Mouse (Mus musculus): Measurements from ENCODE around the gene Ankrd40. TPM values are rescaled to one million over a fixed set of nuclear protein-coding genes. Genes with fewer than 3 reads are reported as not detected.

The Ankrd40 gene
- total RNA-seq, 4 experiments from 2014 or later: 219 to 291 (median 246) TPM

Other genes with a start within 250 kb of the Ankrd40 start
- 100 to 1,000 TPM; 196 to 240 (median 221) TPM for gene Tob1, start 116.5 kb upstream of the Ankrd40 start, total RNA-seq (2022)
- gene Wfikkn2, start 82.0 kb upstream of the Ankrd40 start, total RNA-seq (2022): 10 to 100 TPM; 12.1 to 16.7 (median 13.5) TPM
- not detected for gene Gm21885, start 46.1 kb upstream of the Ankrd40 start, total RNA-seq (2022)
- 10 to 100 TPM; 21.7 to 37.7 (median 28.2) TPM for gene Luc7l3, start 6.0 kb upstream of the Ankrd40 start, total RNA-seq (2022)
- gene Abcc3, start 65.0 kb downstream of the Ankrd40 start, total RNA-seq (2022): under 1 TPM; 0.17 to 0.65 (median 0.36) TPM
- 1 to 10 TPM in 2 of 4 experiments, under 1 TPM in 2; 0.63 to 1.3 (median 0.86) TPM for gene Cacna1g, start 146.2 kb downstream of the Ankrd40 start, total RNA-seq (2022)
- gene Spata20, start 158.2 kb downstream of the Ankrd40 start, total RNA-seq (2022): not detected
- under 1 TPM in 1 of 4 experiments, not detected in 3; 0.11 TPM for gene Epn3, start 172.0 kb downstream of the Ankrd40 start, total RNA-seq (2022)
- gene Mycbpap, start 193.7 kb downstream of the Ankrd40 start, total RNA-seq (2022): not detected
- gene Rsad1, start 221.3 kb downstream of the Ankrd40 start, total RNA-seq (2022): 1 to 10 TPM; 4.0 to 5.1 (median 4.4) TPM
- gene Chad, start 237.0 kb downstream of the Ankrd40 start, total RNA-seq (2022): 10 to 100 TPM in 2 of 4 experiments, 1 to 10 TPM in 2; 3.0 to 32.8 (median 13.1) TPM

All from gastrocnemius, adult 8-10 months (tissue).